Mouse (Mus musculus) retina, postnatal 1 day (tissue): ENCODE data around the gene Fbll1.
"Not testable (repeated sequence)": the region's sequence is repeated elsewhere in the genome, so short reads cannot be mapped to it uniquely, and the experiment has no call there.

ENCODE experiments used
- DNase-seq: peaks from one replicate; pipeline ENCODE4 v3.0.0-alpha.2; 2012

Gene Fbll1

GRCm38 (mm10) chr11:35798874-35799273, at the start of gene Fbll1:
Gene Fbll1 (minus strand): TSS chr11:35798884.
- DNase-seq: peak; percentile 82

GRCm38 (mm10) chr11:35844299-35844698, 45.6 kb upstream of the Fbll1 start:
- no peak for DNase-seq

GRCm38 (mm10) chr11:35842560-35842959, 43.9 kb upstream of the Fbll1 start:
- not testable (repeated sequence) for DNase-seq

GRCm38 (mm10) chr11:35841738-35842325, 43.1 kb upstream of the Fbll1 start:
- no peak for DNase-seq

GRCm38 (mm10) chr11:35840806-35841205, 42.1 kb upstream of the Fbll1 start:
- not testable (repeated sequence) for DNase-seq

- peak; percentile 47 for DNase-seq
These were observed 41.6 kb upstream of the Fbll1 start for GRCm38 (mm10) chr11:35840282-35840681.

GRCm38 (mm10) chr11:35838345-35839338, 40.0 kb upstream of the Fbll1 start:
- DNase-seq: peak; percentile 93

- DNase-seq: no peak
These were observed 38.8 kb upstream of the Fbll1 start for GRCm38 (mm10) chr11:35837156-35838126.

- DNase-seq: peak; percentile 97
These were observed 35.5 kb upstream of the Fbll1 start, which contains the start of gene Rars for GRCm38 (mm10) chr11:35834022-35834760. Gene Rars (minus strand): TSS chr11:35834506.

GRCm38 (mm10) chr11:35833270-35833669, 34.6 kb upstream of the Fbll1 start:
- no peak for DNase-seq

- DNase-seq: no peak
These were observed 33.5 kb upstream of the Fbll1 start for GRCm38 (mm10) chr11:35832139-35832538.

GRCm38 (mm10) chr11:35827714-35828113, 29.0 kb upstream of the Fbll1 start:
- no peak for DNase-seq

GRCm38 (mm10) chr11:35816316-35816715, 17.6 kb upstream of the Fbll1 start:
- no peak for DNase-seq

GRCm38 (mm10) chr11:35811458-35811857, 12.8 kb upstream of the Fbll1 start:
- DNase-seq: no peak

GRCm38 (mm10) chr11:35801332-35801731, 2.6 kb upstream of the Fbll1 start:
- no peak for DNase-seq

GRCm38 (mm10) chr11:35798495-35798820, 226 bp downstream of the Fbll1 start:
- DNase-seq: peak; percentile 84

- DNase-seq: peak; percentile 52
These were observed 761 bp downstream of the Fbll1 start for GRCm38 (mm10) chr11:35797751-35798494.

GRCm38 (mm10) chr11:35792800-35793199, 5.9 kb downstream of the Fbll1 start:
- not testable (repeated sequence) for DNase-seq

- DNase-seq: no peak
These were observed 10.2 kb downstream of the Fbll1 start for GRCm38 (mm10) chr11:35788443-35788842.

GRCm38 (mm10) chr11:35784537-35784936, 14.1 kb downstream of the Fbll1 start:
- no peak for DNase-seq

GRCm38 (mm10) chr11:35784002-35784401, 14.7 kb downstream of the Fbll1 start:
- no peak for DNase-seq
